Comparison of ENCODE assay signal across 21 mouse cellular contexts in genomic region chr17:74942984-74943801, GRCm38 (mm10).
DNase-seq lines count a peak whose midpoint lies in the region; ATAC-seq and TF ChIP-seq lines count a peak whose summit lies in the region.
"Had no signal": no experiment of that assay in that cellular context is flagged by ENCODE, and none has a peak within 500 bp of the region (broad histone marks: within the 10 kb centered on the region; RNA-seq: fewer than 3 reads in every experiment).

No protein-coding gene starts in this region.

- H3K36me3 ChIP-seq in forebrain, embryonic 13.5 days (ENCODE audit: poor library complexity, severe bottlenecking) = no peaks in the 10 kb centered on the region
- no peaks in the 10 kb centered on the region for H3K36me3 ChIP-seq in forebrain, embryonic 12.5 days (replicated peaks)
- H3K36me3 ChIP-seq in hindbrain, embryonic 13.5 days = no peaks in the 10 kb centered on the region
- no peaks in the 10 kb centered on the region for H3K36me3 ChIP-seq in hindbrain, embryonic 10.5 days
- H3K36me3 ChIP-seq in midbrain, embryonic 14.5 days (ENCODE audit: control insufficient read depth, insufficient read depth, low read length) = no peaks in the 10 kb centered on the region
- no peaks in the 10 kb centered on the region for H3K36me3 ChIP-seq in midbrain, embryonic 16.5 days (ENCODE audit: control insufficient read depth, insufficient read depth, low read length)
- H3K36me3 ChIP-seq in midbrain, postnatal 0 days (ENCODE audit: insufficient read depth, low read length) = no peaks in the 10 kb centered on the region
- H3K36me3 ChIP-seq: embryonic facial prominence, embryonic 15.5 days; limb, embryonic 12.5 days; liver, embryonic 15.5 days; neural tube, embryonic 13.5 days had no signal

- DNase-seq in hindbrain, embryonic 10.5 days (ENCODE audit: low spot score) = no peak
- peak; percentile 13 for DNase-seq in midbrain, embryonic 14.5 days
- DNase-seq in midbrain, postnatal 0 days (ENCODE audit: low spot score) = peak; percentile 20
- no peak for DNase-seq in thymus, postnatal 10 days (ENCODE audit: low spot score in 2 of 2)
- DNase-seq: adrenal gland, postnatal 10 days; gastrocnemius, postnatal 14 days; heart, adult 2 months; kidney, adult 11 months; thymus, postnatal 4 days had no signal

- no peak for TF ChIP-seq CTCF in midbrain, postnatal 0 days (IDR thresholded peaks at IDR 0.05)

- H3K4me1 ChIP-seq in forebrain, embryonic 13.5 days = peaks cover 20% of the 10 kb centered on the region
- no peaks in the 10 kb centered on the region for H3K4me1 ChIP-seq in forebrain, embryonic 12.5 days
- peaks cover 9% of the 10 kb centered on the region; the same call in 1 of the 2 replicates for H3K4me1 ChIP-seq in hindbrain, embryonic 13.5 days (replicated peaks)
- H3K4me1 ChIP-seq in hindbrain, embryonic 10.5 days (replicated peaks) = no peaks in the 10 kb centered on the region
- H3K4me1 ChIP-seq in midbrain, embryonic 14.5 days (ENCODE audit: control insufficient read depth, insufficient read depth, low read length) = no peaks in the 10 kb centered on the region
- no peaks in the 10 kb centered on the region for H3K4me1 ChIP-seq in midbrain, embryonic 16.5 days (ENCODE audit: control insufficient read depth, insufficient read depth, low read length)
- no peaks in the 10 kb centered on the region for H3K4me1 ChIP-seq in midbrain, postnatal 0 days (ENCODE audit: insufficient read depth, low read length)
- H3K4me1 ChIP-seq: embryonic facial prominence, embryonic 15.5 days; liver, embryonic 15.5 days had no signal

- 40% methylated on average over 10 of the region's 10 CpGs for WGBS in forebrain, embryonic 13.5 days
- WGBS in forebrain, embryonic 12.5 days = 65% methylated on average over 10 of the region's 10 CpGs
- 61% methylated on average over 10 of the region's 10 CpGs for WGBS in hindbrain, embryonic 13.5 days
- 84% methylated on average over 10 of the region's 10 CpGs for WGBS in hindbrain, embryonic 10.5 days
- 81% methylated on average over 10 of the region's 10 CpGs for WGBS in midbrain, embryonic 14.5 days
- WGBS in midbrain, embryonic 16.5 days = 59% methylated on average over 10 of the region's 10 CpGs
- whole genome bisulfite sequencing in midbrain, postnatal 0 days = 63% methylated on average over 10 of the region's 10 CpGs

- peak overlapping the region; percentile 28 for H3K4me2 ChIP-seq in forebrain, embryonic 13.5 days
- no peak overlapping the region for H3K4me2 ChIP-seq in forebrain, embryonic 12.5 days
- no peak overlapping the region for H3K4me2 ChIP-seq in hindbrain, embryonic 13.5 days
- no peak overlapping the region for H3K4me2 ChIP-seq in midbrain, embryonic 14.5 days (ENCODE audit: low read length)
- no peak overlapping the region for H3K4me2 ChIP-seq in midbrain, embryonic 16.5 days (ENCODE audit: low read length)
- no peak overlapping the region for H3K4me2 ChIP-seq in midbrain, postnatal 0 days (ENCODE audit: low read depth, low read length, poor library complexity, severe bottlenecking)
- H3K4me2 ChIP-seq: embryonic facial prominence, embryonic 15.5 days; limb, embryonic 12.5 days; liver, embryonic 15.5 days; neural tube, embryonic 13.5 days had no signal

- H3K9ac ChIP-seq in forebrain, embryonic 13.5 days = no peak overlapping the region
- no peak overlapping the region for H3K9ac ChIP-seq in forebrain, embryonic 12.5 days
- no peak overlapping the region for H3K9ac ChIP-seq in hindbrain, embryonic 13.5 days
- no peak overlapping the region for H3K9ac ChIP-seq in midbrain, embryonic 14.5 days (replicated peaks; ENCODE audit: low read length)
- H3K9ac ChIP-seq in midbrain, embryonic 16.5 days (ENCODE audit: low read depth, low read length) = no peak overlapping the region
- no peak overlapping the region for H3K9ac ChIP-seq in midbrain, postnatal 0 days (replicated peaks; ENCODE audit: low read length, poor library complexity, severe bottlenecking)
- H3K9ac ChIP-seq: embryonic facial prominence, embryonic 15.5 days; limb, embryonic 12.5 days; liver, embryonic 15.5 days; neural tube, embryonic 13.5 days had no signal

- peak overlapping the region; percentile 51; the same call in 1 of the 2 replicates for H3K27ac ChIP-seq in forebrain, embryonic 13.5 days
- H3K27ac ChIP-seq in forebrain, embryonic 12.5 days = no peak overlapping the region
- 0 out of 2 replicates have a peak overlapping the region, but pooled peaks have one; percentile 18 for H3K27ac ChIP-seq in hindbrain, embryonic 13.5 days
- no peak overlapping the region for H3K27ac ChIP-seq in hindbrain, embryonic 10.5 days
- H3K27ac ChIP-seq in midbrain, embryonic 14.5 days (replicated peaks; ENCODE audit: low read depth, low read length) = no peak overlapping the region
- no peak overlapping the region for H3K27ac ChIP-seq in midbrain, embryonic 16.5 days (ENCODE audit: low read length)
- no peak overlapping the region for H3K27ac ChIP-seq in midbrain, postnatal 0 days (ENCODE audit: low read depth, low read length)
- H3K27ac ChIP-seq: embryonic facial prominence, embryonic 15.5 days; heart, adult 2 months; kidney, postnatal 0 days; limb, embryonic 12.5 days; liver, embryonic 15.5 days; neural tube, embryonic 13.5 days had no signal

- ATAC-seq in forebrain, embryonic 13.5 days = peak; percentile 84
- ATAC-seq in forebrain, embryonic 12.5 days (ENCODE audit: low FRiP score) = no peak
- no peak for ATAC-seq in hindbrain, embryonic 13.5 days (ENCODE audit: low FRiP score)
- no peak for ATAC-seq in midbrain, embryonic 14.5 days (ENCODE audit: low FRiP score, low TSS enrichment)
- ATAC-seq in midbrain, embryonic 16.5 days = no peak
- no peak for ATAC-seq in midbrain, postnatal 0 days (ENCODE audit: low FRiP score)
- ATAC-seq: activated CD4-positive, CD25-positive, alpha-beta regulatory T cell, adult 4 months; CD4-positive, CD25-positive, alpha-beta regulatory T cell, adult 4 months; lung, postnatal 0 days had no signal

- no peaks in the 10 kb centered on the region for H3K27me3 ChIP-seq in forebrain, embryonic 13.5 days
- no peaks in the 10 kb centered on the region for H3K27me3 ChIP-seq in forebrain, embryonic 12.5 days
- no peaks in the 10 kb centered on the region for H3K27me3 ChIP-seq in hindbrain, embryonic 13.5 days
- H3K27me3 ChIP-seq in hindbrain, embryonic 10.5 days (ENCODE audit: insufficient read depth, poor library complexity, severe bottlenecking) = no peaks in the 10 kb centered on the region
- no peaks in the 10 kb centered on the region for H3K27me3 ChIP-seq in midbrain, embryonic 14.5 days (ENCODE audit: control insufficient read depth, insufficient read depth, low read length)
- no peaks in the 10 kb centered on the region for H3K27me3 ChIP-seq in midbrain, embryonic 16.5 days (ENCODE audit: control insufficient read depth, insufficient read depth, low read depth, low read length)
- no peaks in the 10 kb centered on the region for H3K27me3 ChIP-seq in midbrain, postnatal 0 days (ENCODE audit: insufficient read depth, low read length)
- H3K27me3 ChIP-seq: embryonic facial prominence, embryonic 15.5 days; limb, embryonic 12.5 days; liver, embryonic 15.5 days; neural tube, embryonic 13.5 days had no signal

- no peak overlapping the region for H3K4me3 ChIP-seq in forebrain, embryonic 13.5 days
- no peak overlapping the region for H3K4me3 ChIP-seq in forebrain, embryonic 12.5 days (replicated peaks)
- H3K4me3 ChIP-seq in hindbrain, embryonic 13.5 days = no peak overlapping the region
- no peak overlapping the region for H3K4me3 ChIP-seq in hindbrain, embryonic 10.5 days
- no peak overlapping the region for H3K4me3 ChIP-seq in midbrain, embryonic 14.5 days (replicated peaks; ENCODE audit: low read depth, low read length)
- H3K4me3 ChIP-seq in midbrain, embryonic 16.5 days (ENCODE audit: low read depth, low read length) = no peak overlapping the region
- H3K4me3 ChIP-seq in midbrain, postnatal 0 days (ENCODE audit: low read depth, low read length) = no peak overlapping the region
- H3K4me3 ChIP-seq: embryonic facial prominence, embryonic 15.5 days; heart, adult 2 months; limb, embryonic 12.5 days; liver, embryonic 15.5 days; neural tube, embryonic 13.5 days had no signal

- no peaks in the 10 kb centered on the region for H3K9me3 ChIP-seq in forebrain, embryonic 13.5 days (replicated peaks)
- H3K9me3 ChIP-seq in forebrain, embryonic 12.5 days = no peaks in the 10 kb centered on the region
- H3K9me3 ChIP-seq in hindbrain, embryonic 13.5 days = no peaks in the 10 kb centered on the region
- no peaks in the 10 kb centered on the region for H3K9me3 ChIP-seq in hindbrain, embryonic 10.5 days
- H3K9me3 ChIP-seq in midbrain, embryonic 14.5 days (ENCODE audit: control insufficient read depth, low read length) = no peaks in the 10 kb centered on the region
- no peaks in the 10 kb centered on the region for H3K9me3 ChIP-seq in midbrain, embryonic 16.5 days (replicated peaks; ENCODE audit: control insufficient read depth, low read length, poor library complexity, severe bottlenecking)
- no peaks in the 10 kb centered on the region for H3K9me3 ChIP-seq in midbrain, postnatal 0 days (ENCODE audit: low read length)
- H3K9me3 ChIP-seq: embryonic facial prominence, embryonic 15.5 days; limb, embryonic 12.5 days; liver, embryonic 15.5 days; neural tube, embryonic 13.5 days had no signal

Comparison
In these comparisons a context has a peak if more than half of its experiments do, and no peak if none do; other contexts are left out.
1. H3K27ac ChIP-seq: peak in forebrain, embryonic 13.5 days (single experiment) and hindbrain, embryonic 13.5 days (single experiment); none in forebrain, embryonic 12.5 days (single experiment), hindbrain, embryonic 10.5 days (single experiment), midbrain, embryonic 14.5 days (single experiment), midbrain, embryonic 16.5 days (single experiment) and midbrain, postnatal 0 days (single experiment).
2. DNase-seq: peak in midbrain, embryonic 14.5 days (single experiment) and midbrain, postnatal 0 days (single experiment); none in hindbrain, embryonic 10.5 days (single experiment) and thymus, postnatal 10 days (0 of 2).